Mouse (Mus musculus): Measurements from ENCODE around the gene Bdkrb1. TPM values are rescaled to one million over a fixed set of nuclear protein-coding genes. Genes with fewer than 3 reads are reported as not detected.

Gene Bdkrb1
- total RNA-seq (2014; rRNA removed) (not detected in 2 replicates), polyA plus RNA-seq (2015; fragmentation: Nextera tagmentation; extraction: Ambion mirVana) (0.10 and 0.11 TPM in 2 replicates)

DNA sequence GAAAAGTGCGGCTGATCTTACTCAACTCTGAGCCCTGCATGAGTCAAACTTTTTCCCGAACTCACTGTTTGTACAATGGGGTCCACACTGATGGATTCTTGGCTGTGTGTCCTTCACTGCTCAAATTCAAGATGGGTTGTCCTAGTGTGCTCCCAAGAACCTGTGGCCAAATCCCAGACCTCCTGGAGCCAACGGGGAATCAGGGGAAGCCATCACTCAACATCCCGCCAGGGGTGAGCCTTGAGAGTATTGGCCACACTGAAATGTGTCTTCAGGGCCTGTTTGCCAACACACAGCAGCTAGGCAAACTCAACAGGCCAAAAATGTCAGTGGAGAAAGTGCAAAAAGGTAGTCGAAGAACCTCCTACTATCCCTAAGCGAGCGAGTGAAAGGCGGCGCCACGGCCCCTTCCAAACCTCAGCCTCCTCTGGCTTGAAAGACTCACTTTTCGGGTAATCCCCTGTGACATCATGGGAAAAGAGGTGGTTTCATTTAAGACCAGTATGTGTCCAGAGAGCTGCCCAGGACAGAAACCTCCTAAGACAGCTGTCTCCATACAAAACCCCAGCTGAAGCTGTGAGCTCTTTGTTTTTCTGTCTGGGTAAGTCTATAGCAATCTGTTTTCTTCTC lies at the start of gene Bdkrb1:
TSS of gene Bdkrb1 (plus strand) at position 505 of the 630 bp plus-strand sequence.
- Histone ChIP-seq H3K27me3 (ENCODE audit: insufficient read depth, low read length) (no peaks in the 10 kb centered on the region), H3K36me3 (ENCODE audit: insufficient read depth) (no peaks in the 10 kb centered on the region), H3K4me2 (ENCODE audit: low read depth) (no peak within 1 kb of the TSS), H3K4me3 (ENCODE audit: low read depth, low read length) (no peak within 1 kb of the TSS), H3K27ac (ENCODE audit: low read depth, low read length) (no peak within 1 kb of the TSS), H3K9ac (no peak within 1 kb of the TSS), H3K9me3 (ENCODE audit: low read length) (no peaks in the 10 kb centered on the region), H3K4me1 (ENCODE audit: insufficient read depth) (no peaks in the 10 kb centered on the region)
- DNase-seq, result no peak
- no peak for ATAC-seq
- 82% methylated on average over 11 of the region's 11 CpGs for WGBS
- TF ChIP-seq CTCF (IDR thresholded peaks at IDR 0.05; ENCODE audit: low read depth), result no peak

DNA sequence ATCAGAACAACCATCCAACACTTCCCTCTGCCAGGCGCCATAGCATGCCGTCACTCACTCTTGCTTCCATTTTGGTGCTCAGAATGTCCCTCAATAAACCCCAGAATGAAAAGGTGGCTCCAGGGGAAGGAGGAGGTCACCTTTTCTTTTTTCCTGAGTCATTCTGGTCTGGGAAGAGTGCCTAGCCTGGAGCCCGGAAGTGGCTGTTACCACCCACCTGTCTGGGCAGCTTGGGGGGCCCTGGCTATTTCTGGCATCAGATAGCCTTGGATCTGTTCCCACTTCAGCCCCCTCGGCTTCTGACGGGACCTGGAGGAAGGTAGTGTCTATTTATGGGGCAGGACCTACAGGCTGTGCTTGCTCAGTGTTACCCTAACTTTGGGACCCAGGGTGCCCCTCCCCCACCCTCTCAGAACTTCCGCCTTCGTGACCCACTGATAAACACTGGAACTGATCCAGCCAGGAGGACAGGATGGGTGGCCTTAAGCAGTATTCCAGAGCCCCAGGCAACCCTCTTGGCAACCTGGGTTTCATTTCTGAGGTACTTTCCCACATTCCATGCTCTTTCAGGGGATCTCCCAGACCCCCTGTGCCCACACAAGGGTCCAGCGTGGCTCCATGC lies 48.6 kb upstream of the Bdkrb1 start:
- H3K4me2 ChIP-seq (ENCODE audit: low read depth), result no peak overlapping the region
- H3K27ac ChIP-seq (ENCODE audit: low read depth, low read length), result no peak overlapping the region
- 64% methylated on average over 8 of the region's 8 CpGs for WGBS
- no peaks in the 10 kb centered on the region for H3K9me3 ChIP-seq (ENCODE audit: low read length)
- H3K9ac ChIP-seq, result no peak overlapping the region
- H3K4me1 ChIP-seq (ENCODE audit: insufficient read depth), result no peaks in the 10 kb centered on the region
- DNase-seq (no peak), ATAC-seq (no peak)
- no peak for TF ChIP-seq CTCF (IDR thresholded peaks at IDR 0.05; ENCODE audit: low read depth)
- no peaks in the 10 kb centered on the region for H3K27me3 ChIP-seq (ENCODE audit: insufficient read depth, low read length)
- H3K36me3 ChIP-seq (ENCODE audit: insufficient read depth), result no peaks in the 10 kb centered on the region
- H3K4me3 ChIP-seq (ENCODE audit: low read depth, low read length), result no peak overlapping the region

DNA sequence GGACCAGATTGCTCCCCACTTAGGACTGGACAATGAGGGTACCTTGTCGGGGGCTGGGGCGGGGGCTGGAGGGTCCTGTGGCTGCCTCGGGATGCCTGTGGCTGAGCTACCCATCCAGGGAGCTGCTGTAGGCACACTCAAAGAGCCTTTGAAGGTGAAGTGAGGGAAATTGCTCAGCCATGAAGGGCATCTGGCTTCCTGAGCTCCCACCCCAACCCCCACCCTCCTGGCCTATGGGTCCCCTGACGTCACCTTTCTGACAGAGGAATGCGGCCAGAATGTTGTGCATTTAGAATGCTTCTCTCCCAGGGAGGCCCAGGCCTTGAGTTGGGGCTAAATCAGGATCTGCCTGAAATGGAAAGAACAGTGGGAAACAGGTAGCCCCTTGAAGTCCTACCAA lies 47.7 kb upstream of the Bdkrb1 start:
- Histone ChIP-seq H3K36me3 (ENCODE audit: insufficient read depth) (no peaks in the 10 kb centered on the region), H3K4me1 (ENCODE audit: insufficient read depth) (no peaks in the 10 kb centered on the region), H3K27ac (ENCODE audit: low read depth, low read length) (no peak overlapping the region), H3K4me3 (ENCODE audit: low read depth, low read length) (no peak overlapping the region), H3K9ac (no peak overlapping the region), H3K9me3 (ENCODE audit: low read length) (no peaks in the 10 kb centered on the region), H3K4me2 (ENCODE audit: low read depth) (no peak overlapping the region), H3K27me3 (ENCODE audit: insufficient read depth, low read length) (no peaks in the 10 kb centered on the region)
- TF ChIP-seq CTCF (IDR thresholded peaks at IDR 0.05; ENCODE audit: low read depth), result no peak
- DNase-seq, result no peak
- no peak for ATAC-seq
- 74% methylated on average over 5 of the region's 5 CpGs for WGBS

DNA sequence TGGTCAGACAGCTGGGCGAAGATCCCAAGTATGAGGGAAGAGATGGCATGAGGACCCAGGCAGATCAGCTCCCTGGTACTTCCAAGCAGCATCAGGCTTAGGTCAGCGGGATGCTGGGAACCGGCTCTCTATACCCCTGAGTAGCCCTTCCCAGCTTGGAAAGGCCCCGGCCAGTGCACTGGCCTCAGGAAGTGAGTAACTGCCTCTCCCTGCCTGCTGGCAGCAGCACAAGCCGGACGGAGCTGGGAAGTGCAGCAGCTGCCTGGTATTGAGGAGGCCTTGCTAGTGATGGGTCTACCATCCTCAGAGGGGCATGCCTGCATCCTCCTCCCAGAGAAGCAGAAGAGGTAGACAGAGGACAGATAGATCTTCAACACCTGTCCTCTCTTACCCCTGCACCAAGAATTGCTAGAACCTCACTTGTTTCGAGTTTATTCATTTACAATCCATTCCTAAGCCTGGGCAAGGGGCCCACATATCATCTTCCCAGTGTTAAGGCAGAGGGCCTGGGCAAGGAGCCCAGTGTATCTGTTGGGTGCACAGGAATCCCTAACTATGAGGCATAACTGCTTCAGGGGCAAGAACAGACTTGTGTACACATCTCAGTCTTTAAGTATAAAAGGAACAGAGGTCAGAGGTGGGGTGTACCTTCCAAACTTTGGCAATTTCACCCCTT lies 45.5 kb upstream of the Bdkrb1 start:
- WGBS, result 74% methylated on average over 7 of the region's 7 CpGs
- no peaks in the 10 kb centered on the region for H3K36me3 ChIP-seq (ENCODE audit: insufficient read depth)
- no peaks in the 10 kb centered on the region for H3K9me3 ChIP-seq (ENCODE audit: low read length)
- H3K27me3 ChIP-seq (ENCODE audit: insufficient read depth, low read length), result peaks cover 5% of the 10 kb centered on the region; the same call in 1 of the 2 replicates
- no peak for TF ChIP-seq CTCF (IDR thresholded peaks at IDR 0.05; ENCODE audit: low read depth)
- ATAC-seq, result peak; percentile 10; the same call in 1 of the 2 replicates
- no peaks in the 10 kb centered on the region for H3K4me1 ChIP-seq (ENCODE audit: insufficient read depth)
- H3K27ac ChIP-seq (ENCODE audit: low read depth, low read length), result no peak overlapping the region
- no peak overlapping the region for H3K4me2 ChIP-seq (ENCODE audit: low read depth)
- no peak overlapping the region for H3K4me3 ChIP-seq (ENCODE audit: low read depth, low read length)
- DNase-seq, result no peak
- no peak overlapping the region for H3K9ac ChIP-seq

DNA sequence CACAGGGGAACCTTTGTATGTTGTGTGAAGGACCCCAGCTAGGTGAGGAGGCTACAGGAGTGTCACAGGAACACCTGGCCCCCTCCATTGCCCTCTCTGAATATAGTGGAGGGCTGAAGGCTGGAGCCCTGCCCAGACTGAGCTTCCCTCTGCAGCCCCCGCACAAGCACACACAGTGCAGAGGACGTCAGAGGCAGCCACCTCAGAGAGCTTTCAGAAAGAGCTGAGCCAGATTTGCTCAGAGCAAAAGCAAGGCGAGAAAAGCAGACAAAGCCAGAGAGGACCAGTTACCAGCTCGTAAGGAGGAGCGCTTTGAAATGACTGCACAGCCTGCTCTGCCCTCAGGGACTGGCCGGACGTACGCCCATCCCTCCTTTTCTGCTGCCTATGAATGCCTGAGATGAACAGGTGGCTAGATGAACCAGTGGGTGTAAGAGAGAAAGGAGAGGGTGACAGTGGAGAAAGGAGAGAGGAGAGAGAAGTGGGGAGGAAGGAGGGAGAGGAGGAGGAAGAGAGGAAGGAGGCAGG lies 41.8 kb upstream of the Bdkrb1 start:
- no peak for TF ChIP-seq CTCF (IDR thresholded peaks at IDR 0.05; ENCODE audit: low read depth)
- ATAC-seq, result peak; percentile 51
- no peak for DNase-seq
- Histone ChIP-seq H3K27me3 (ENCODE audit: insufficient read depth, low read length) (peaks cover 28% of the 10 kb centered on the region), H3K36me3 (ENCODE audit: insufficient read depth) (no peaks in the 10 kb centered on the region), H3K27ac (ENCODE audit: low read depth, low read length) (no peak overlapping the region), H3K9me3 (ENCODE audit: low read length) (no peaks in the 10 kb centered on the region), H3K4me2 (ENCODE audit: low read depth) (no peak overlapping the region), H3K4me1 (ENCODE audit: insufficient read depth) (peaks cover 5% of the 10 kb centered on the region; the same call in 1 of the 2 replicates), H3K4me3 (ENCODE audit: low read depth, low read length) (no peak overlapping the region), H3K9ac (no peak overlapping the region)
- WGBS, result 39% methylated on average over 8 of the region's 8 CpGs

DNA sequence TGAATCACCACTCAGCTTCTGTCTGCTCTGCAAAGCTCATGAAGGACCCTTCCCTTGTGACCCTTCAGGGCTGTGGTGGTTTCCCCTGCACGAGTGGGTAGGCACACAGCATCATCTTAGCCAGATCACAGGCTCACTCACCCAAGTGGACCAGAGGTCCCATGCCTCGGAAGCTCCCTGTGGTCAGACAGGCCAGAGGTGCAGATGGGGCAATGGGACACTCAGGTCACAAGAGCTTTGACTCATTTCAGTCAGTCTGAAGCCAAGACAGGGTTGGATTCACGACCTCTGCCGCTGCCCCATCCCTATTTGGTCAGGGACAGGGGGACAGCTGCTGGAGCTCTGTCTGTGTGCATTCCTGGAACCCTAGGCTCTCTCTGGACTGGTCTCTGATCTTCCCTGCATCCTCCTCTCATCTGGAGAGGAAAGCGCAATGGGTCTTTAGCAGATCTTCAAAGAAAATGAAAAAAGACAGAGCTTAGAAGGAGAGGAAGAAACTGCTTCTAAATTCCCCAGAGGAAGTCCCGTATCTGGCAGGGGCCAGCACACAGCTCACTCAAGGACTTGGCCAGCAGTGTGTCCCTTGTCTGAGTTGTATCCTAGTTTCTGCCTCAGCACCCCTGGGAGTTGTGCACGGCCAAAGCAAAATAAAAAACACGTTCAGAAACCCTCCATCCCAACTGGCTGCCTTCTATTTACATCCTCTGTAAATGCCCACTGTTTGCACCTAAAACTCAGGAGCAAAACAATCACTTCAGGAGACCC lies 40.6 kb upstream of the Bdkrb1 start:
- Histone ChIP-seq H3K4me1 (ENCODE audit: insufficient read depth) (peaks cover 5% of the 10 kb centered on the region; the same call in 1 of the 2 replicates), H3K9me3 (ENCODE audit: low read length) (0 out of 2 replicates have a peak, but pooled peaks cover 3% of the 10 kb centered on the region), H3K36me3 (ENCODE audit: insufficient read depth) (no peaks in the 10 kb centered on the region), H3K9ac (no peak overlapping the region; the same call in 1 of the 2 replicates), H3K27me3 (ENCODE audit: insufficient read depth, low read length) (peaks cover 28% of the 10 kb centered on the region), H3K4me2 (ENCODE audit: low read depth) (peak overlapping the region; percentile 52; the same call in 1 of the 2 replicates), H3K27ac (ENCODE audit: low read depth, low read length) (no peak overlapping the region), H3K4me3 (ENCODE audit: low read depth, low read length) (0 out of 2 replicates have a peak overlapping the region, but pooled peaks have one; percentile 25)
- DNase-seq (no peak), ATAC-seq (no peak)
- TF ChIP-seq CTCF (IDR thresholded peaks at IDR 0.05; ENCODE audit: low read depth), result no peak
- WGBS, result 36% methylated on average over 8 of the region's 8 CpGs
